Mouse (Mus musculus): Measurements from ENCODE around the gene Them4. TPM values are rescaled to one million over a fixed set of nuclear protein-coding genes. Genes with fewer than 3 reads are reported as not detected.

The Them4 gene
- polyA plus RNA-seq, 1 experiment from 2014 or later: 57.5 TPM

DNA sequence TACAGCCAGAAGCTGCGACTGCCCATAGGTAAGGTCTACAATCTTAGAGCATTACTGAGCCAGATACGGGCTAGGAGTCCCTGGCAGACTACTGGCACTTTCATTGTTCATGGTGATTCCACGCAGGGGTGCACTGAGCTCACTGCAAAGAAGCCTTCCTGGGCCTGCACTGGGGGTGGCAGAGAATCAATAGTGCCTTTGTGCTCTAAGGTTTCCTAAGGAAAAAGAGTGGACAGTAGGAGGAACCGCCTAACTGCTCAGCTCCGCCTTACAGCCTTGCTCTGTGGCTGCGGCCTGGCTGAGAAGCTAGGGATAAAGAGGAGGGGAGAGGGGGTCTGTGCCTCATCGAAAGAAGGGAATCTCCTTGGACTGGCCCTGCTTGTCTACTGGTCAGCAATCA, 52.2 kb downstream of the Them4 start, which contains the start of gene C2cd4d:
Gene C2cd4d, plus strand, starts transcription at position 301 of the 400 bp plus-strand sequence.
- Histone ChIP-seq H3K4me2 (ENCODE audit: low read length) (peak within 1 kb of the TSS; percentile 85), H3K9ac (replicated peaks; ENCODE audit: low read length) (peak within 1 kb of the TSS; percentile 80), H3K4me1 (ENCODE audit: control insufficient read depth, insufficient read depth, low read length) (0 out of 2 replicates have a peak, but pooled peaks cover 4% of the 10 kb centered on the region), H3K4me3 (replicated peaks; ENCODE audit: low read depth, low read length) (peak within 1 kb of the TSS; percentile 53), H3K27me3 (ENCODE audit: control insufficient read depth, insufficient read depth, low read length) (0 out of 2 replicates have a peak, but pooled peaks cover 7% of the 10 kb centered on the region), H3K9me3 (ENCODE audit: control insufficient read depth, low read length) (no peaks in the 10 kb centered on the region), H3K36me3 (ENCODE audit: control insufficient read depth, insufficient read depth, low read length) (no peaks in the 10 kb centered on the region), H3K27ac (replicated peaks; ENCODE audit: low read depth, low read length) (no peak within 1 kb of the TSS)
- WGBS: 18% methylated on average over 7 of the region's 7 CpGs
- no peak for ATAC-seq (ENCODE audit: low FRiP score, low TSS enrichment)
- no peak for DNase-seq

DNA sequence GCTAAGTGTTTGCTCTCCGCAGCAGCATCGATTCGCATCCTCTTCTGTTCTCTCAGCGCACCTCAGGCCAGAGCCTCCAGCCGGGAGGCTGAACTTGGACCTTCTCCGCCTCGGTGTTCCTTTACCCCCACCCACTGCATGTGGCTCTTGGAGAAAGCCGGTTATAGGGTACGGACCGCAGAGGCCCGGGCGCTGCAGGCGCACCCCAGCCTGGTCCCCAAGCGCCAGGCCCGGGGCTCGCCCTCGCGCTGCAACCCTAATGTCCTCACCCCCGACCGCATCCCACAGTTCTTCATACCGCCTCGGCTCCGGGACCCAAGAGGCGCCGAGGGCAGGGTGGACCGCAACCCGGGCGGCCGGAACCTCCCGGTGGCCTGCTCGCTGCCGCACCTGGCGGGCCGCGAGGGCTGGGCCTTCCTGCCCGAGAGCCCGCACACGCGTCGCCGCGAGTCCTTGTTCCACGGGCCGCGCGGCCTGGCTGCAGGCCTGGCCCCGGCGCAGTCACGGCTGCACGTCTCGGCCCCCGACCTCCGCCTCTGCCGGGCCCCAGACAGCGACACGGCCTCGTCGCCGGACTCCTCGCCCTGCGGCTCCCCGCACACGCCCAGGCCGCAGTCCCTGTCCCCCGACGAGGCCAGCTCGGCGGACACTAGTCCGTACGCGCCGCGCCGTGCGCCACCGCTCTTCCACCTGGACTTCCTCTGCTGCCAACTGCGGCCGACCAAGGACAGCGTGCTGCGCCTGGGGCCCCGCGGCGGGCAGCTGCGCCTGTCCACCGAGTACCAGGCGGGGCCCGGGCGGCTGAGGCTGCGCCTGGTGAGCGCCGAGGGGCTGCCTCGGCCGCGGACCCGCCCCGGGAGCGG, 53.6 kb downstream of the Them4 start:
- peak; percentile 78 for DNase-seq
- 6% methylated on average over 87 of the region's 97 CpGs for WGBS

DNA sequence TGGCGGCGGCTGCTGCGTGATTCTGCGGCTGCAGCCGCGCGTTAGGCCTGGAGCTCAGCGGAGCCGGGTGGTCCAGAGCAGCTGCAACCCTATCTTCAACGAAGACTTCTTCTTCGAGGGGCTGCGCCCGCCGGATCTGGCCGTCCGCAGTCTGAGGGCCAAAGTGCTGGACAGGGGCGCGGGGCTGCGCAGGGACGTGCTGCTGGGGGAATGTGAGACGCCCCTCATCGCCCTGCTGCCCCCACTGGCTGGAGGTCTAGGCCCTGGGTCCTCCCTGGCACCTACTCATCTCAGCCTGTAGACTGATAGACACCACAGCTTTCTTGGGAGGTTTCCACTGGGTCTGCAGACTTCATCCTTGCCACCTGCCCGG, 54.3 kb downstream of the Them4 start:
- Histone ChIP-seq H3K27me3 (ENCODE audit: control insufficient read depth, insufficient read depth, low read length) (0 out of 2 replicates have a peak, but pooled peaks cover 7% of the 10 kb centered on the region), H3K4me2 (ENCODE audit: low read length) (peak overlapping the region; percentile 85), H3K27ac (replicated peaks; ENCODE audit: low read depth, low read length) (peak overlapping the region; percentile 68), H3K36me3 (ENCODE audit: control insufficient read depth, insufficient read depth, low read length) (no peaks in the 10 kb centered on the region), H3K4me1 (ENCODE audit: control insufficient read depth, insufficient read depth, low read length) (0 out of 2 replicates have a peak, but pooled peaks cover 4% of the 10 kb centered on the region), H3K9ac (replicated peaks; ENCODE audit: low read length) (peak overlapping the region; percentile 80), H3K4me3 (replicated peaks; ENCODE audit: low read depth, low read length) (peak overlapping the region; percentile 53), H3K9me3 (ENCODE audit: control insufficient read depth, low read length) (no peaks in the 10 kb centered on the region)
- DNase-seq (no peak), ATAC-seq (ENCODE audit: low FRiP score, low TSS enrichment) (0 out of 2 replicates have a peak, but pooled peaks have one; percentile 61)
- WGBS: 4% methylated on average over 23 of the region's 23 CpGs

More for the DNA sequence above, 53.6 kb downstream of the Them4 start:
- H3K27me3 ChIP-seq (ENCODE audit: control insufficient read depth, insufficient read depth, low read length): 0 out of 2 replicates have a peak, but pooled peaks cover 7% of the 10 kb centered on the region
- peak overlapping the region; percentile 53 for H3K4me3 ChIP-seq (replicated peaks; ENCODE audit: low read depth, low read length)
- H3K36me3 ChIP-seq (ENCODE audit: control insufficient read depth, insufficient read depth, low read length): no peaks in the 10 kb centered on the region
- peak; percentile 69 for ATAC-seq (ENCODE audit: low FRiP score, low TSS enrichment)
- H3K27ac ChIP-seq (replicated peaks; ENCODE audit: low read depth, low read length): peak overlapping the region; percentile 68
- peak overlapping the region; percentile 80 for H3K9ac ChIP-seq (replicated peaks; ENCODE audit: low read length)
- no peaks in the 10 kb centered on the region for H3K9me3 ChIP-seq (ENCODE audit: control insufficient read depth, low read length)
- H3K4me2 ChIP-seq (ENCODE audit: low read length): peak overlapping the region; percentile 85
- H3K4me1 ChIP-seq (ENCODE audit: control insufficient read depth, insufficient read depth, low read length): 0 out of 2 replicates have a peak, but pooled peaks cover 4% of the 10 kb centered on the region

DNA sequence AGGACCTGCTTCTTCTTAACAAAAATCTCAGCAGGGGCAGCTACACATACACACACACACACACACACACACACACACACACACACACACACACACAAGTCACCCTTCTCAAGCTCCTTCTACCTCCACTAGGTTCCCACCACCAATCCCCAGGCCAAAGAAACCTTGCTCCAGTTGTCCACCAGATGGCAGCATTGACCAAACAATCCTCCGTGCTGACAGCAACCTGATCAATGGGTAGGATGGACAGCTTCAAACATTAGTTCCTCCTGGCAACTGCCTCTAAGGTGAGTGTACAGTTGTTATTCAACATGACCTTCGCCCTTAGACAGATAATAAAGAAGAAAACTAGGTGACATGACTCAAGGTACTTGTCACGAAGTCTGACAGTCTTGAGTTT, 56.9 kb downstream of the Them4 start:
- H3K9ac ChIP-seq (replicated peaks; ENCODE audit: low read length): no peak overlapping the region
- no peak overlapping the region for H3K4me2 ChIP-seq (ENCODE audit: low read length)
- ATAC-seq (ENCODE audit: low FRiP score, low TSS enrichment): peak; percentile 14; the same call in 1 of the 2 replicates
- H3K27me3 ChIP-seq (ENCODE audit: control insufficient read depth, insufficient read depth, low read length): 0 out of 2 replicates have a peak, but pooled peaks cover 7% of the 10 kb centered on the region
- H3K27ac ChIP-seq (replicated peaks; ENCODE audit: low read depth, low read length): no peak overlapping the region
- H3K9me3 ChIP-seq (ENCODE audit: control insufficient read depth, low read length): no peaks in the 10 kb centered on the region
- H3K36me3 ChIP-seq (ENCODE audit: control insufficient read depth, insufficient read depth, low read length): no peaks in the 10 kb centered on the region
- WGBS: 24% methylated on average over 3 of the region's 3 CpGs
- no peak overlapping the region for H3K4me3 ChIP-seq (replicated peaks; ENCODE audit: low read depth, low read length)
- H3K4me1 ChIP-seq (ENCODE audit: control insufficient read depth, insufficient read depth, low read length): 0 out of 2 replicates have a peak, but pooled peaks cover 4% of the 10 kb centered on the region
- DNase-seq: peak; percentile 92

DNA sequence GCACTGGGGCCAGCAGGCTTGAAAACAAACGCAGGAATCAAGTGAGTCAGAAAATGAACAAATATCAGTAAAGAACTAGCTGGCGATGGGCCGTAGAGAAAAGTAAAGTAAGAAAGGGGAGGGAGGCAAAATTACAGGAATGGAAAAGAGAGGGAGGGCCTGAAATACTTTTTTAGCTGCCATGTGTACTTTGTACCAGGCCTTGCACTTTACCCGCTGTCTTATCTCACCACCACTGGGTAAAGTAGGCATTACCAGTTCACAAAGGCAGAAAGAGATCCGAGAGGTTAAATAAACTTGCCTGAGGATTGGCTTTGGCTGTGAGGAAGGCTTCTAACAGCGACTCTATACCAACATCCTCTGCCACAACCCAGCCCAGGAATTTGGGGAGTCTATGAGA, 57.6 kb downstream of the Them4 start:
- WGBS: 82% methylated on average over 6 of the region's 6 CpGs
- H3K4me2 ChIP-seq (ENCODE audit: low read length): no peak overlapping the region
- no peak for ATAC-seq (ENCODE audit: low FRiP score, low TSS enrichment)

DNA sequence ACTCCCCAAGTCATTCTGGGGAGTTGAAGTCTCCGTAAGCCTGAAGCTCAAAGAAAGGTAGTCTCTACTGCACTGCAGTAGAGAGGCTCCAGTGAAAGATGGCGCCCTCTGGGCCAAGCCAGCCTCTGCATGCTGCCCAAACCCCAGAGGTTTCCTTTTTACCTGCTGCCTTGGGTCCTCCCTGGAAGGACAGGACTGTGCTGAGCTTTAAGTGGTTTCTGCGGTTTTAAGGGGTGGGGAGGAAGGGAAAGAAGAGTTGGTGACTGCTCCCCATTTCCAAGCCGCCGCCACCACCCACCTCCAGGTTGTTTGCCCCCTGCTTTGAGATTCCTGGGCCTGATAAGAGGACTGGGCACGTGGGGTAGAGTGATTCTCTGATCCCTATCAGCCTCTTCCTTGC, 58.7 kb downstream of the Them4 start:
- H3K4me1 ChIP-seq (ENCODE audit: control insufficient read depth, insufficient read depth, low read length): peaks cover 9% of the 10 kb centered on the region
- no peaks in the 10 kb centered on the region for H3K9me3 ChIP-seq (ENCODE audit: control insufficient read depth, low read length)
- no peak overlapping the region for H3K4me2 ChIP-seq (ENCODE audit: low read length)
- H3K36me3 ChIP-seq (ENCODE audit: control insufficient read depth, insufficient read depth, low read length): no peaks in the 10 kb centered on the region
- DNase-seq: no peak
- WGBS: 73% methylated on average over 6 of the region's 6 CpGs
- no peak overlapping the region for H3K9ac ChIP-seq (replicated peaks; ENCODE audit: low read length)
- ATAC-seq (ENCODE audit: low FRiP score, low TSS enrichment): no peak
- H3K4me3 ChIP-seq (replicated peaks; ENCODE audit: low read depth, low read length): no peak overlapping the region
- H3K27ac ChIP-seq (replicated peaks; ENCODE audit: low read depth, low read length): no peak overlapping the region
- H3K27me3 ChIP-seq (ENCODE audit: control insufficient read depth, insufficient read depth, low read length): peaks cover 10% of the 10 kb centered on the region; the same call in 1 of the 2 replicates

More for the DNA sequence above, 57.6 kb downstream of the Them4 start:
- H3K9ac ChIP-seq (replicated peaks; ENCODE audit: low read length): no peak overlapping the region
- H3K27ac ChIP-seq (replicated peaks; ENCODE audit: low read depth, low read length): no peak overlapping the region
- H3K36me3 ChIP-seq (ENCODE audit: control insufficient read depth, insufficient read depth, low read length): no peaks in the 10 kb centered on the region
- H3K27me3 ChIP-seq (ENCODE audit: control insufficient read depth, insufficient read depth, low read length): 0 out of 2 replicates have a peak, but pooled peaks cover 7% of the 10 kb centered on the region
- no peaks in the 10 kb centered on the region for H3K9me3 ChIP-seq (ENCODE audit: control insufficient read depth, low read length)
- no peak for DNase-seq
- H3K4me1 ChIP-seq (ENCODE audit: control insufficient read depth, insufficient read depth, low read length): 0 out of 2 replicates have a peak, but pooled peaks cover 4% of the 10 kb centered on the region
- H3K4me3 ChIP-seq (replicated peaks; ENCODE audit: low read depth, low read length): no peak overlapping the region

DNA sequence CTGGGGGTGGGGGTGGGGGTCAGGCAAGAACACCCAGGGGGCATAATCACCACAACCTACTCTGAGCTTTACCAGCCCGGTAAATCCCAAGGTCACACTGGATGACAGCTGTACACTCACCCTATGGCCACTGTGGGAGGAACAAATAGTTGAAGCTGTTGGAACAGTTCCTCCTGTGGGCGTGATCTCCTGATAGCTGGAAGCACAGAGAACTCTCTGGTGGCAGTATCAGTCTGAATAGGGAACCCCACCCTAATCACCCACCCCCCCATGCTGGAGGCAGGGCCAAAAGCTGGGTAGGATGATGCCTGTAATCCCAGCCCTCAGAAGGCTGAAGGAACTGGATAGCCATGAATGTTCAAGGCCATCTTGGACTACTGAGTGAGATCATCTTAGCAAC, 59.8 kb downstream of the Them4 start:
- H3K9ac ChIP-seq (replicated peaks; ENCODE audit: low read length): no peak overlapping the region
- H3K36me3 ChIP-seq (ENCODE audit: control insufficient read depth, insufficient read depth, low read length): no peaks in the 10 kb centered on the region
- H3K9me3 ChIP-seq (ENCODE audit: control insufficient read depth, low read length): no peaks in the 10 kb centered on the region
- ATAC-seq (ENCODE audit: low FRiP score, low TSS enrichment): no peak
- no peak for DNase-seq
- WGBS: 58% methylated on average over 2 of the region's 2 CpGs
- H3K27ac ChIP-seq (replicated peaks; ENCODE audit: low read depth, low read length): no peak overlapping the region
- peaks cover 9% of the 10 kb centered on the region for H3K4me1 ChIP-seq (ENCODE audit: control insufficient read depth, insufficient read depth, low read length)
- H3K27me3 ChIP-seq (ENCODE audit: control insufficient read depth, insufficient read depth, low read length): peaks cover 10% of the 10 kb centered on the region; the same call in 1 of the 2 replicates
- H3K4me2 ChIP-seq (ENCODE audit: low read length): no peak overlapping the region
- H3K4me3 ChIP-seq (replicated peaks; ENCODE audit: low read depth, low read length): no peak overlapping the region

DNA sequence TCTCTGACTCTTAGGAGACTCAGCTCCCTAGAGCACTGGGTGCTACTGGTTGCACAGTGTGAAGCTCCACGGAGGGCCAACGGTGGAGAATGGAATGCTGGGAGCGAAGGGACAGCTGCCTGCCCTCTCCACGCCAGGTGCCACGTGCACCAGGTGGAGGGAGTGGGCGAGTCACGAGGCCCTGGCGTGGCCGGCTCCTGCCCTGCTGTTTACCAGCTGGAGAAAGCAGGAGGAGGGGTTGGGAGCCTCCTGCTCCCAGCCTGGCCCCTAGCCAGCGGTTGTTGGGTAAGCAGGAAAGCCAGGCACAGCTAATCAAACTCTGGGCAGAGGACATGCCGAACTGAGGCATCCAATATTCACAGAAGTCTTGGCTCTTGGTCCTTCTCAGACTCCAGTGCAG, 61.7 kb downstream of the Them4 start:
- Histone ChIP-seq H3K9ac (replicated peaks; ENCODE audit: low read length) (no peak overlapping the region), H3K4me2 (ENCODE audit: low read length) (peak overlapping the region; percentile 20), H3K36me3 (ENCODE audit: control insufficient read depth, insufficient read depth, low read length) (no peaks in the 10 kb centered on the region), H3K27ac (replicated peaks; ENCODE audit: low read depth, low read length) (no peak overlapping the region), H3K4me3 (replicated peaks; ENCODE audit: low read depth, low read length) (no peak overlapping the region), H3K4me1 (ENCODE audit: control insufficient read depth, insufficient read depth, low read length) (peaks cover 9% of the 10 kb centered on the region), H3K27me3 (ENCODE audit: control insufficient read depth, insufficient read depth, low read length) (peaks cover 3% of the 10 kb centered on the region; the same call in 1 of the 2 replicates), H3K9me3 (ENCODE audit: control insufficient read depth, low read length) (no peaks in the 10 kb centered on the region)
- 6% methylated on average over 11 of the region's 11 CpGs for WGBS
- DNase-seq (peak; percentile 75), ATAC-seq (ENCODE audit: low FRiP score, low TSS enrichment) (peak; percentile 55)

All from midbrain, embryonic 14.5 days (tissue).